Mouse (Mus musculus): Measurements from ENCODE around the gene Ldb2. TPM values are rescaled to one million over a fixed set of nuclear protein-coding genes. Genes with fewer than 3 reads are reported as not detected.

Gene Ldb2
- polyA plus RNA-seq, 1 experiment = not detected

- Histone ChIP-seq H3K79me3 (ENCODE audit: low read depth) (no peaks in the 10 kb centered on the region), H3K27me3 (ENCODE audit: control insufficient read depth, insufficient read depth, insufficient read length) (no peaks in the 10 kb centered on the region), H3K79me2 (ENCODE audit: control insufficient read depth, insufficient read depth) (no peaks in the 10 kb centered on the region), H3ac (ENCODE audit: control insufficient read depth, insufficient read length, low read depth) (no peak overlapping the region), H3K36me3 (ENCODE audit: control insufficient read depth, insufficient read depth) (no peaks in the 10 kb centered on the region), H3K4me3 (ENCODE audit: insufficient read depth, poor library complexity, severe bottlenecking) (no peak overlapping the region)
- TF ChIP-seq MYOG (IDR thresholded peaks at IDR 0.05; ENCODE audit: control insufficient read depth, extremely low read depth, insufficient read length) = no peak
- TF ChIP-seq MYOD1 (IDR thresholded peaks at IDR 0.05; ENCODE audit: control insufficient read depth, insufficient read length, low read depth) = no peak
- no peak for TF ChIP-seq CEBPB (IDR thresholded peaks at IDR 0.05; ENCODE audit: low read depth)
- TF ChIP-seq CTCF (IDR thresholded peaks at IDR 0.05; ENCODE audit: control insufficient read depth, insufficient read depth, insufficient read length) = no peak
- no peak for TF ChIP-seq MAX (IDR thresholded peaks at IDR 0.05)
- TF ChIP-seq USF1 (IDR thresholded peaks at IDR 0.05; ENCODE audit: low read depth) = no peak
- no peak for TF ChIP-seq FOSL1 (IDR thresholded peaks at IDR 0.05; ENCODE audit: insufficient read depth, low read length, poor library complexity, severe bottlenecking)
Observed at GRCm38 (mm10) chr5:44576682-44577349, 222.7 kb downstream of the Ldb2 start.

GRCm38 (mm10) chr5:44574681-44575080, 224.8 kb downstream of the Ldb2 start:
- no peaks in the 10 kb centered on the region for H3K79me2 ChIP-seq (ENCODE audit: control insufficient read depth, insufficient read depth)
- H3K36me3 ChIP-seq (ENCODE audit: control insufficient read depth, insufficient read depth) = no peaks in the 10 kb centered on the region

GRCm38 (mm10) chr5:44553765-44554352, 245.6 kb downstream of the Ldb2 start:
- H3K79me2 ChIP-seq (ENCODE audit: control insufficient read depth, insufficient read depth) = no peaks in the 10 kb centered on the region
- TF ChIP-seq FOSL1 (IDR thresholded peaks at IDR 0.05; ENCODE audit: insufficient read depth, low read length, poor library complexity, severe bottlenecking) (no peak), CEBPB (IDR thresholded peaks at IDR 0.05; ENCODE audit: low read depth) (no peak), MYOD1 (IDR thresholded peaks at IDR 0.05; ENCODE audit: control insufficient read depth, insufficient read length, low read depth) (no peak), CTCF (IDR thresholded peaks at IDR 0.05; ENCODE audit: control insufficient read depth, insufficient read depth, insufficient read length) (no peak), MYOG (IDR thresholded peaks at IDR 0.05; ENCODE audit: control insufficient read depth, extremely low read depth, insufficient read length) (no peak), USF1 (IDR thresholded peaks at IDR 0.05; ENCODE audit: low read depth) (no peak), MAX (IDR thresholded peaks at IDR 0.05) (no peak)
- H3K79me3 ChIP-seq (ENCODE audit: low read depth) = no peaks in the 10 kb centered on the region

More at GRCm38 (mm10) chr5:44574681-44575080, 224.8 kb downstream of the Ldb2 start:
- H3K4me3 ChIP-seq (ENCODE audit: insufficient read depth, poor library complexity, severe bottlenecking) = no peak overlapping the region
- no peak overlapping the region for H3ac ChIP-seq (ENCODE audit: control insufficient read depth, insufficient read length, low read depth)
- TF ChIP-seq MYOG (IDR thresholded peaks at IDR 0.05; ENCODE audit: control insufficient read depth, extremely low read depth, insufficient read length) (no peak), CEBPB (IDR thresholded peaks at IDR 0.05; ENCODE audit: low read depth) (no peak), FOSL1 (IDR thresholded peaks at IDR 0.05; ENCODE audit: insufficient read depth, low read length, poor library complexity, severe bottlenecking) (no peak), USF1 (IDR thresholded peaks at IDR 0.05; ENCODE audit: low read depth) (no peak), MYOD1 (IDR thresholded peaks at IDR 0.05; ENCODE audit: control insufficient read depth, insufficient read length, low read depth) (no peak), CTCF (IDR thresholded peaks at IDR 0.05; ENCODE audit: control insufficient read depth, insufficient read depth, insufficient read length) (no peak), MAX (IDR thresholded peaks at IDR 0.05) (no peak)
- H3K79me3 ChIP-seq (ENCODE audit: low read depth) = no peaks in the 10 kb centered on the region
- H3K27me3 ChIP-seq (ENCODE audit: control insufficient read depth, insufficient read depth, insufficient read length) = no peaks in the 10 kb centered on the region

GRCm38 (mm10) chr5:44553155-44553554, 246.3 kb downstream of the Ldb2 start:
- no peaks in the 10 kb centered on the region for H3K27me3 ChIP-seq (ENCODE audit: control insufficient read depth, insufficient read depth, insufficient read length)
- no peak overlapping the region for H3K4me3 ChIP-seq (ENCODE audit: insufficient read depth, poor library complexity, severe bottlenecking)
- H3K79me3 ChIP-seq (ENCODE audit: low read depth) = no peaks in the 10 kb centered on the region
- no peaks in the 10 kb centered on the region for H3K79me2 ChIP-seq (ENCODE audit: control insufficient read depth, insufficient read depth)
- no peak overlapping the region for H3ac ChIP-seq (ENCODE audit: control insufficient read depth, insufficient read length, low read depth)
- TF ChIP-seq MYOD1 (IDR thresholded peaks at IDR 0.05; ENCODE audit: control insufficient read depth, insufficient read length, low read depth) (no peak), MAX (IDR thresholded peaks at IDR 0.05) (no peak), CTCF (IDR thresholded peaks at IDR 0.05; ENCODE audit: control insufficient read depth, insufficient read depth, insufficient read length) (no peak), FOSL1 (IDR thresholded peaks at IDR 0.05; ENCODE audit: insufficient read depth, low read length, poor library complexity, severe bottlenecking) (no peak), USF1 (IDR thresholded peaks at IDR 0.05; ENCODE audit: low read depth) (no peak), MYOG (IDR thresholded peaks at IDR 0.05; ENCODE audit: control insufficient read depth, extremely low read depth, insufficient read length) (no peak), CEBPB (IDR thresholded peaks at IDR 0.05; ENCODE audit: low read depth) (no peak)
- H3K36me3 ChIP-seq (ENCODE audit: control insufficient read depth, insufficient read depth) = no peaks in the 10 kb centered on the region

More at GRCm38 (mm10) chr5:44553765-44554352, 245.6 kb downstream of the Ldb2 start:
- H3K4me3 ChIP-seq (ENCODE audit: insufficient read depth, poor library complexity, severe bottlenecking) = no peak overlapping the region
- no peak overlapping the region for H3ac ChIP-seq (ENCODE audit: control insufficient read depth, insufficient read length, low read depth)
- H3K36me3 ChIP-seq (ENCODE audit: control insufficient read depth, insufficient read depth) = no peaks in the 10 kb centered on the region
- H3K27me3 ChIP-seq (ENCODE audit: control insufficient read depth, insufficient read depth, insufficient read length) = no peaks in the 10 kb centered on the region

GRCm38 (mm10) chr5:44552121-44552520, 247.4 kb downstream of the Ldb2 start:
- no peaks in the 10 kb centered on the region for H3K27me3 ChIP-seq (ENCODE audit: control insufficient read depth, insufficient read depth, insufficient read length)
- no peaks in the 10 kb centered on the region for H3K36me3 ChIP-seq (ENCODE audit: control insufficient read depth, insufficient read depth)
- no peaks in the 10 kb centered on the region for H3K79me2 ChIP-seq (ENCODE audit: control insufficient read depth, insufficient read depth)
- TF ChIP-seq CEBPB (IDR thresholded peaks at IDR 0.05; ENCODE audit: low read depth) = no peak
- no peak for TF ChIP-seq USF1 (IDR thresholded peaks at IDR 0.05; ENCODE audit: low read depth)
- TF ChIP-seq FOSL1 (IDR thresholded peaks at IDR 0.05; ENCODE audit: insufficient read depth, low read length, poor library complexity, severe bottlenecking) = no peak
- TF ChIP-seq MYOG (IDR thresholded peaks at IDR 0.05; ENCODE audit: control insufficient read depth, extremely low read depth, insufficient read length) = no peak
- no peak for TF ChIP-seq MAX (IDR thresholded peaks at IDR 0.05)
- H3K4me3 ChIP-seq (ENCODE audit: insufficient read depth, poor library complexity, severe bottlenecking) = no peak overlapping the region
- H3K79me3 ChIP-seq (ENCODE audit: low read depth) = no peaks in the 10 kb centered on the region
- H3ac ChIP-seq (ENCODE audit: control insufficient read depth, insufficient read length, low read depth) = no peak overlapping the region
